Mouse (Mus musculus): ENCODE measurements around the gene Grk6.
A peak's percentile ranks its signal among the peaks of the same experiment; 100 is the strongest.

The Grk6 gene

DNA sequence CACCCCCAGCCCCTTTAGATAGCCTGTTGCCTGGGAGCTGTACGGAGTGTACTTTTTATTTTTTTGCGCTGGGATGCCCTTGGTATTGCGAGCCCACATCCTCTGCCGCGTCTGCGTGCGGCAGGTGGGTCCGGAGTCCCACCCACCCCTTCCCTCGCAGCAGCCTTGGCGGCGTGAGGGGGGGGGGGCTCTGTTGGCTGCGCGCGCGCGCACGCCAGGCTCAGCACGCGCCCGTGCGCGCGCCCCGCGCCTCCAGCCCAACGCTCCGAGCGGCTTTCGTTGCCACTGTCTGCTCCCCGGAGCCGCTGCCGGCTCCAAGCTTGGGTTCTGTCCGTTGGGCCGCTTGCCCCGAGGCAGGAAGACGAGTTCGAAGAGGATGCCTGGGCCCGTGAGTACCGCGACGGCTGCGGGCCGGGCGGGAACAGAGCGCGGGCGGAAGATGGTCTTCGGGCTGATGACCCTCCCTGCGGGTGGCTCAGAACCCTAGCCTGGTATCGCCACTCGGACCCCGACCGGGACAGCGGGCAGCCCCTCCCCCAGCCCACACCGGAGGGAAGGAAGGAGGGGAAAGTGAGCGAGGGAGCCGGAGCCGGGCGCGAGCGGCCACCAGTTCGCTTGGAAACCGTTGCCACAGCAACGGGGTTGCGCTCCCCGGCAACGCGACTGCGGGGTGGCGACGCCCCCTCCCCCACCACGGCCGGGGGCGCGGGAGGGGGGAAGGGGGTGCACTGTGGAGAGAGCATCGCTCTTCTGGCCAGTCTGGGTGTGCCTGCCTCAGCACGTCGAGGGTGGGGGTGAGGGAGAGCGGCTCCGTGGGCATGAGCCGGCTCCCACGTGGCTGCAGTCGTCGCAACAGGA lies 19.4 kb downstream of the Grk6 start, which contains the start of gene Prr7:
Prr7 (plus strand) TSS at position 241 of the 858 bp plus-strand sequence.
- DNase-seq (ENCODE audit: low read depth, low spot score), result peak; percentile 89

DNA sequence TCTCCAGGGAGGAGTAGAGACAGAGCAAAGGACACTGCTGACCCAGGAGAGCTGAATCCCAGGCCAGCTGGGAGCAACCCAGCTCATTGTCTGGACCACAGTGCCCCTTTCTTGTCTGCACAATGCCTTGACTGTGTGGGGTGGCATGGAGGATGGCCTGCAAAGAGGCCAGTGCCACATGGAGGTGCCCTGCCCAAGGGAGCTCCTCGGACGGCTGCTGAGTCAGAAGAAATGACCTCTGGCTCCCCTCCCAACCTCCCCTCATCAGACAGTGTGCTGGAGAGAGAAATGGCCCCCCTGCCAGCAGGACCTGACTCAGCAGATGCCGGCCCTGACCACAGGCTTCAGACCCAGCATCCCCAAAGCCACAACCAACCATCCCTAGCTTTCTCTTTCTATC lies 20.3 kb downstream of the Grk6 start:
- no peak for DNase-seq (ENCODE audit: low read depth, low spot score)

DNA sequence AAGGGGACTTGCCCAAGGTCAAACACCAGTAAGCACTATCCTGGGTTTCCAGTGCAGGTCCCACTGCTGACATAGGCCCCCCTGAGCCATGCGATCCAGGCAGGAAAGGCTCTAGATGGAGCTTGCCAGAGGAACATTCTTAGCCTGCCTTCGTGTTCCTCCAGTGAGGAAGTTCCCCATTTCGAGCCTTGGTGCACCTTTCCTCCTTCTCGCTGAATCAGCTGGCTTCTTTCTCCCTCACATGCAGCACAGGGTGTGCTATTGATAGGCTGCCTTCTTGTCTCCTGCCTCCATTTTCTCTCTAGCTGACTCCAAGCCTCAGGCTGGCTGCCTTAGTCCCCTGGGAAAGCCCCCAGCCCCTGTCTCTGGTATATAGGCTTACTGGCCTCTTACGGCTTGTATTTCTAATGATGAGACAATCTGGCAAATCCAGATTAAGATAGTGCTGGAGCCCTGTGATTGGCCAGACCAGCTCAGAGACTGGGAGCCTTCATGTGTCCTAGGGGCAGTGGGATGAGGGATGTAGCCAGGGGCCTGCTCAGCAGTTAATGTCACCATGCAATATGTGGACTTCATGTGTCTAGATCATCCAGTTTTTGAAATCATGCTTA lies 21.1 kb downstream of the Grk6 start:
- no peak for DNase-seq (ENCODE audit: low read depth, low spot score)

DNA sequence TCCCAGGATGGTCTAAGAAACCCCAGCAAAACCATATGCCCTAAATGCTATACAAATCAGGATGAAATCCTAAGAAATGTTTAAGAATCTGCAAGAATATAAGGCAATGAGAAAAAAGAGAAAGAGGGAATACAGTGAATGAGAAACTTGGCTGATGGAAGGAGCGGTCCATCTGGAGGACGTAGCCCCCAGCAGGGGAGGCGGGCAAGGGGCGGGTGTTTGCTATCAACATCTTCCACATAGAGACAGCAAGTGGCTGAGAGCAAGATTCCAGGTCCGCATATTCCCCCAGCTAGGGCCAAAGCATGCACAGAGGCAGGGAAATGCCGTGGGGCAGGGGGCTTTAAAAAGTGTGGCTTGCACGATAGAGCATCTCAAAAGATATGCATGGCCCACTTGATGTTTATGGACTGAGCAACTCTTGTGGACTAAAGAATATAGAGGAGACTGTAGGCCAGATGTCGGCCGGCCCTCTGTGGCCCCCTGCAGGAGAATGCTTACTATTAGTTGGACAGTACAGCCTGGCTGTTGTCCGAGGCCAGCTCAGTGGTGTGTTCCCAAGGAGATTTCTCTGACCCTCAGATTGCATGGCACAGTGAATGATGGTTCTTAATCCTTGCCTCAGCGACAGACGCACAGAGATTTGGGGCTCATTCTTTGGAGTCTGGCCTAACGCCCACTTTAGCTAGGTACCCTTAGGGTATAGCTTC lies 24.1 kb downstream of the Grk6 start:
- DNase-seq (ENCODE audit: low read depth, low spot score), result no peak

DNA sequence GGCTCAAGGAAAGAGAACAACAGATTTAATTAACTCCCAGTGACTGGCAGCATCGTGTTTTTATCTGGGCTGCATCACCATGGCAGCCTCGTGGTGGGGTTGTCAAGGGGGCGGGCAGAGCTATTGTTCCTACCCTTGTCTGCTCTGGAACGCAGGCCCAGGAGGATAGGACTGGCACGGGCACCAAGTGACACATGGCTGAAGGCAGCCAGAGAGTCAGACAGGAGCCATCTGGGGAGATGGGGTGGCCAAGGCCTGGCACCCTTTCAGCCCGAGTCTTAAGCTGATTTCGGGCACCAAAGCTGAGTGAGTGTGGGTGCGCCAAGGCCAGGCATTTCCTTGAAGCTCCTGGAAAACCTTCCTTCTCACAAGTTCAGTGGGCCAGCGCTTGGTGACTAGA lies 25.5 kb downstream of the Grk6 start:
- no peak for DNase-seq (ENCODE audit: low read depth, low spot score)

DNA sequence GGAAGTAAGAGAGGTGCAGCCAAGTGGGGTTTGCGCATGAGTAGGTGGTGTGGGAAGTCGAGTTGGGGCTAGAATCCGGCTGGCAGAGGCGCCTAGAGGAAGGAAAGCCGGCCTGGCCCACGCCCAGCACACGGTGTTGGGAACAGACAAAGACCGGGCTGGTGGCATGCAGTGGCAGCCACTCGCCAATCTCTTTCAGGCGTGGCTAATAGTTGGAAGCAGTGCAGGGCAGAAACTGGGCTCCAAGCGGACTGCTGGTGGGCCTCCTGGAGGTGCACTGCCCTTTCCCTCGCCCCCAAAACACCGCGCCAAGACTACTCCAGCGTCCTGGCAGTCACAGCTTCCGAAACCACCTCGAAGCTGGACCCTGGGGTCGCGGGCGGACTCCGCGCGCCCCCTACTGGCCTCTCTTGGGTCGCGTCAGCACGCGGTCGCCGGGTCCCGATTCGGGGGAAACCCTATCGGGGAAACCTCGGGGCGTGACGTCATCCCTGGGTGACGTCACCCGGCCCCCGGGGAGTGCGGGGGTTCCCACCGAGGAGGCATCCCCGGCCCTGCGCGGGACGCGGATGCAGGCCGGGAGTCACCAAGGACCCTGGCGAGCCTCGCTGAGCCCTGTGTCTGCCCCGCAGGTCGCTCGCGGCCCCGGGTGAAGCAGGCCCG lies 26.4 kb downstream of the Grk6 start:
- peak; percentile 95 for DNase-seq (ENCODE audit: low read depth, low spot score)

DNA sequence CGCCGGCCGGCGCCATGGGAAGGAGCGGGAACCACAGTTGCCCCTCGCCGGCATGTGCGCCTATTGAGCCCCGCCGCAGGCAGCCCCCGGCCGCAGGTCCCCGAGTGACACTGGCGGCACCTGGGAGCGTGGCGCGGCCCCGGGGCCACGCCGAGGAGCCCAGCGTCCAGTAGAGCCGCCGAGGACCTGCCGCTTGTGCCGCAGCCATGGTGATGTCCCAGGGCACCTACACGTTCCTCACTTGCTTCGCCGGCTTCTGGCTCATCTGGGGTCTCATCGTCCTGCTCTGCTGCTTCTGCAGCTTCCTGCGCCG lies 26.9 kb downstream of the Grk6 start:
- no peak for DNase-seq (ENCODE audit: low read depth, low spot score)

DNA sequence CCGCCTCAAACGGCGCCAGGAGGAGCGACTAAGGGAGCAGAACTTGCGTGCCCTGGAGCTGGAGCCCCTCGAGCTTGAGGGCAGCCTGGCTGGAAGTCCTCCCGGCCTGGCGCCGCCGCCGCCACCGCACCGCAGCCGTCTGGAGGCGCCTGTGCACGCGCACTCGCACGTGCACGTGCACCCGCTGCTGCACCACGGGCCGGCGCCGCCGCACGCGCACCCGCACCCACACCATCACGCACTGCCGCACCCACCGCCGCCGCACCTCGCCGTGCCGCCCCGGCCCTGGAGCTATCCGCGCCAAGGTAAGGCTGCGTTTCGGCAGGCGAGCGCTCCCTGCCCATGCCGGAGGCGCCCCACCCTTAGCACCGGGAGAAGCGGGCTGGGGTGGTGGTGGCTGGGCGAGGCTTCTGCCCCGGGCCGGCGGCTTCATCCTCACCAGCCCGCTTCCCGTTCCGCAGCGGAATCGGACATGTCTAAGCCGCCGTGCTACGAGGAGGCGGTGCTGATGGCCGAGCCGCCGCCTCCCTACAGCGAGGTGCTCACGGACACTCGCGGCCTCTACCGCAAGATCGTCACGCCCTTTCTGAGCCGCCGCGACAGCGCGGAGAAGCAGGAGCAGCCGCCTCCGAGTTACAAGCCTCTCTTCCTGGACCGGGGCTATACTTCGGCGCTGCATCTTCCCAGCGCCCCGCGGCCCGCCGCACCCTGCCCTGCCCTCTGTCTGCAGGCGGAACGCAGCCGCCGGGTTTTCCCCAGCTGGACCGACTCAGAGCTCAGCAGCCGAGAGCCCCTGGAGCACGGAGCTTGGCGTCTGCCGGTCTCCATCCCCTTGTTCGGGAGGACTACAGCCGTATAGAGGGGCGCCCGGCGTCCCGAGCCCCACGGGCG lies 27.5 kb downstream of the Grk6 start:
- no peak for DNase-seq (ENCODE audit: low read depth, low spot score)

DNA sequence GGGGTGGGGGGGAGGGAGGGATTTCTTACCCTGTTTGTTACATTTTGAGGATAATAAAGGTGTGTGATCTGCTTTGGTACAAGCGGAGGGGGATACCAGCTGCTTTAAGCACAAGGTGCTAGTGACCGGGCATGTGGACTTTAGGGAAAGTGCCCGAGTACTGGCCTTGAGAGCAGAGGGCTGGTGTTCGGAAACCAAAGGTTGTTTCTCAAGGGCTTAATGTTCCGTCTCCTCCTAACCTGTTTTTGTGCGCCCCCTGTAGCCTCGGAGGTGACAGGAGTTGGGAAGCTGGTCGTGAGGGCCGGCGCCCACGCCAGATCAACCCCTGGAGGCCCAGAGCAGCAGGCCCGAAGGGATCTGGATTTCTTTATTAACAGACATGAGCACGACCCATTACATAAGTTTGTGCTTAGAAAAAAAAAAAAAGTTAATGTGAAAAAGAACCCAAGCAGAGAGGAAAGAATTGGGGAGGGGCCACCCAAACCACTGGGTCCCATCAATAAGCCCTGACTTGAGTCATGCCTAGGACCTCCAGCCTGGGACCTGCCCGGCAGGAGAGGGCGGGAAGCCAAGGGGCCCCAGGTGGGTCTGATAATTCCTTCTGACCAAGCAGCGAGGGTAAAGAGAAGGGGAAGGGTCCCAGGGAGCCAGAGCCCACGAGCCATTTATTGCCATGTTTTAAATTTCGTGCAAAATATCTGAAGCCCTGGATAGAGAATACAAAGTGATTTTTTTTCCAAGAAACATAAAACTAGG lies 28.4 kb downstream of the Grk6 start:
- DNase-seq (ENCODE audit: low read depth, low spot score), result no peak

DNA sequence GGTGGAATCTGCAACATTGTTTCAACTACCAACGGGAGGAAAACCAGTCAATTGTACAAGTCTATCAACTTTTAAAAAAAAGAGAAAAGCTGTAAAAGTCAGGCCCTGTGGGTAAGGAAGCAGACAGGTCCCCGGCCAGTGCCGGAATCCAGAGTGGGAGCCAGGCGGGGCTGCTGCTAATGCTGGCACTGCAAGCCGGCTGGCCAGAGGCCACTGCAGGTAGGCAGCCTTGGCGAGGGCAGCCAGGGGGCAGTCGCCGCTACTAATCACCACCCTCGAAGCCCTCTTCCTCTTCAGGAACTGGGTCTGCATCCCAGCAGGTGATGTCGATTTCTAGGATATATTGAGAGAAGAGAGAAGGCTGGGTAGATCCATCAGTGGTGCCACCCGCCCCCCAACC lies 29.1 kb downstream of the Grk6 start:
- no peak for DNase-seq (ENCODE audit: low read depth, low spot score)

DNA sequence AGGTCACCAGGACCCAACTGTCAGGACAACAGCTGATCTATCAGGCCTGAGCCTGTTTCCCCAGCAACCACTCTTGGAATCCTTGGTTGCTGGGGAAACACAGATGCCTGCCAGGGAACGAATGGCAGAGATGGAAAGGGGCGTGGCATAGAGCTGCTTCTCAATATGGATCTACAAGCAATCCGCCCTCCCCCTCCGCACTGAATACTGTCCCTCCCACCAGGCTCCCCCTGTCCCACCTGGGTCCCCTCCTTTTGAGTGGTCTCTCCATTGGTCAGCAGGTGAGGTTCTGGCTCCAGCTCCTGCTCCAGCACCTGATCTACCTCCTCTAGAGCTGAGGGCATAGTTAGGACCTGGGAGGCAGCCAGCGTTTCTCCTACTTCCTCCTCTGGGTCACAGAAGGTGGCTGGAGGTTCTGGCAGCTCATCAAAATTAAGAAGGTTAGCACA lies 29.8 kb downstream of the Grk6 start:
- peak; percentile 76 for DNase-seq (ENCODE audit: low read depth, low spot score)

DNA sequence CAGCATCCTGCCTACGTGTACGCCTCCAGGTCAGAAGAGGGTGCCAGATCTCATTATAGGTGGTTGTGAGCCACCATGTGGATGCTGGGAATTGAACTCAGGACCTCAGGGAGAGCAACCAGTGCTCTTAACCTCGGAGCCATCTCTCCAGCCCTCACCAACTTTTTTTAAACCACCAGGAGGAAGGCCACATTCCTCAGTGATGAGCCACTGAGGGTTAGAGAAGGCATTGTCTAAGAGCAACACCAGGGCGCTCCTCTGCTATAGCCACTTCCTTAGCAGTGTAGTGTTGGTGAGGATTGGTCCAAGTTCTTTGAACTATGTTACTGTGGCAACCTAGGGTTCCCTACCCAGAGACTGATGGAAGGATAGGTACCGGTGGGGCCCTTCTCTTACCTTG lies 30.9 kb downstream of the Grk6 start:
- DNase-seq (ENCODE audit: low read depth, low spot score), result no peak

DNA sequence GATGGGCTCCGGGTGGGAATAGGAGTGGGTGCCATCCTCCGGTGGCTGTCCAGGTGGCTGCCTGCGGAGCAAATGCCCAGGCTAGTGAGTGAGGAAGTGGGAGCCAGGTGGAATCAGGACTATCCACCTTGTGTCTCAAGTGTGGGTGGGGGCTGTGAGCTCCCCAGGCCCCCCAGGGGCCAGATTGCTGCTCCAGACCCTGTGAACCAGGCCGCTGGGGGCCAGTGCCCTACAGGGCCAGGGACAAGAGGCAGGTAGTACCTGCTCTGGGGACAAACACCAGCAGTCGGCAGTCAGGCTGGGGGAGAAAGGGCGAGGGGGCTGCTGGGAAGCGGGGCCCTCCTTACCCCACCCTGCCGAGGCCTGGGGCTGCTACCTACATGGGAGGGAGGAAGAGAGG lies 31.4 kb downstream of the Grk6 start:
- no peak for DNase-seq (ENCODE audit: low read depth, low spot score)

DNA sequence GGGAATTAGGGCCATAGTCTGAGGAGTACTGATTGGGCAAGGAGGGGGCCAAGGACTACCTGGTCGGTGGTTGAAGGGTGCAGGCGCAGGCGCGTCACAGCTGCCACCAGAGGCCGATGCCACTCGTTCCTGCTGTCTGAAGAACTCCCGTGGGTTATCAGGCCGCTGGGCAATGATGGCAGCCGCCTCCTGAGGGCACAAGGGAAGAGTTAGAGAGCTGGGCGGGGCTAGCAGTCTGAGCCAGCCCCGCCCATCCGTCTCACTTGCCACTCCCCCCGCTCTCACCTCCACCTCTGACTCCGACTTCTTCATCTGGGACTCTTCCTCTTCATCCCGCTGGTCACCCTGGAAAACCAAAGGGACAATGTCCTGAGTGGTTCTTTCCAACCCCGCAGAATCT lies 32.6 kb downstream of the Grk6 start:
- no peak for DNase-seq (ENCODE audit: low read depth, low spot score)

DNA sequence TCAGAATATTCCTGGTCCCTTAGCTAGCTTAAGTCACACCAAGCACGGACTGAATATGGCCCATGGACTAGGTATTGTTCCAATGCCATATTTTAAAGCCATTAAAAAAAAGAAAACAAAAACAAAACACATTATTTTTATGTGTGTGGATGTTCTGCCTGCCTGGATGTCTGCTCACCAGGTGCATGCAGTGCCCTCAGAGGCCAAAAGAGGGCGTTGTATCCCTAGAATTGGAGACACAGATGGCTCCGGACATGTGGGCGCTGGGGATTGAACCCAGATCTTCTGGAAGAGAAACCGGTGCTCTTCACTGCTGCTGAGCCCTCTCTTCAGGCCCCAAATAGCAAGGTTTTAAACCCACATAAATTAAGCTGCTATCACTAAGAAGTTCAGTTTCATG lies 33.2 kb downstream of the Grk6 start:
- DNase-seq (ENCODE audit: low read depth, low spot score), result no peak

DNA sequence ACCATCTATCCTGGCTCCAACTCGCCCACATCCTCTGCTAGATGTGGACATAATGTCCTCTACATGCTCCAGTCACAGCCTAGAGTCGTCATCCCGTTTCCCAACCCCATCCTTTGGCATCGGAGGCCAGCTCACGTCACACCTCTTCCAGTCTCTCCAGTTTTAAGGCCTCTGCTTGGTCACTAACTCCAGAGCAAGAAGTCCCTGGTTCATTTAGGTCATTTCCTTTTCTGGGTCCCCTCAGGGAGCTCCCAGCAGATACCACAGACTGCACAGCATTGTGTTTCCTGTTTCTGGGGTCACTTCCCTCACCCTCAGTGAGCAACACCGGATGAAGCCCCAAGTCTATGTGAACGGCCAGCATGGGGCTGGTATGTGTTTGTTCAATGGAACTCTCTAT lies 34.1 kb downstream of the Grk6 start:
- DNase-seq (ENCODE audit: low read depth, low spot score), result no peak

DNA sequence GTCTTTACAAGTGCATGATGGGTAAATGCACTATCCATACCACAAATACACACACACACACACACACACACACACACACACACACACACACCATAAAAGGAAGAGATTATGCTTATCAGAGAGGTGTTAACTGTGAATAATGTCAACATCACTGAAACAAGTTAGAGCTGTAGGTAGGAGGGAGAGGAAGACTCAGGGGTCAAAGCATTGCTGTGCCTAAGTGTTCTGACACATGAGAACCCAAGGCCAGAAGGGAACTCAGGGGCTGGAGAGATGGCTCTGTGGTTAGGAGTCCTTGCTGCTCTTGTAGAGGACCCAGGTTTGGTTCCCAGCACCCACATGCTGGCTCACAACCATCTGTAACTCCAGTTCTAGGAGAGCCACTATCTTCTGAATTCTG lies 35.1 kb downstream of the Grk6 start:
- no peak for DNase-seq (ENCODE audit: low read depth, low spot score)

DNA sequence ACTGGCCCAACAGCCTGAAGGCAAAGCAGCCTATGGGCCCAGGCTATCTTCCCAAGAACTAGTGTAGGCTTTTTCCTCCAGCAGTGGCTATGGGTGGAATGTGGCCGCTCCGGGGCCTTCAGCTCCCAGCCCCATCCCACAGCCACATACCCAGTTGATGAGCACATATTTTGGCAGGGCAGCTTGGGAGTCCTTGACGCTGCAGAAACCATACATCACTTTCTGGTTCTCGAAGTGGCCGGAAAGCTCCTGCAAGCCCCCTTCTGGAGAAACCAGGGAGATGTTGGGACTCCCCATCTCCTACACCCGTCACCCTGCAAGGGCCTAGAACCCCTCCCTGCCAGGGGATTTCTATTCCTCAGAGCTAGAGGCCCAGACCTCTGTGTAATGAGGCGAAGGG lies 37.7 kb downstream of the Grk6 start:
- no peak for DNase-seq (ENCODE audit: low read depth, low spot score)

DNA sequence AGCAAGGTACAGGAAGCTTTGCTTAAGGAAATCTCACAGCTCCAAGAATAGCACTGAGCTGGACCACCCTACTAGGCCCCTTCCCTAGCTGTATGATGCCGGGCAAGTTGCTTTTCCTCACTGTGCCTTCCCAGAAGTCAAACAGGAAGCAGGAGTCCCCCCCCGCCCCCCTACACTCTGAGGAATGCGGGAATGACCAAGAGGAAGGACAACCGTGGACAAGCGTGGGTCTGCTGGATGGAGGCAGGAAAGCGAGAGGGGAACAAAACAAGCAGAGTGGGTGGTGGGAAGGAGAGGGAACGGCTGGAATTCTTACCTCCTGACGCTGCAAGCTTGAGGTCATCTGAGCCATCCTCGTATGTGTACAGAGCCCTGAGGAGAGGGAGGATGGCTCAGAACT lies 38.2 kb downstream of the Grk6 start:
- no peak for DNase-seq (ENCODE audit: low read depth, low spot score)

DNA sequence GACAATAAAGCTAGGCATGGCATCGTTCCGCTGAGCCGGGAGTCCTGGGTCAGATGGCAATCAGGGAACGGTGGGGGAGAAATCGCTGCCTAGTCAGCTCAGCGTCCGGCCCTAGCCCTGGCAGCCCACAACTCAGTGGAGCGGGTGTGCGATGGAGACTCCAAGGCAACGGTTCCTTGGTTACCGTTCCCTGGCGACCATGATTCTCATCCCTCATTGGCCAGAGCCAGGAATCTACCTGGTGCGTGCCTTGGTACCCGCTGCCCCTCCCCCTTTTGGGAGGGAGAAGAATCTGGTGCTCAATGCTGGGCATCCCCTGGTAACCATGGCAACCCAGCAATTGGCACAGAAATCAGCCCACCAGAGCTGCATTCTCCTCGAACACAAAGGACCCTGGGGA lies 38.7 kb downstream of the Grk6 start:
- peak; percentile 79 for DNase-seq (ENCODE audit: low read depth, low spot score)
